Mouse (Mus musculus): ENCODE data around the gene Gria3. TPM values are rescaled to one million over a fixed set of nuclear protein-coding genes. Genes with fewer than 3 reads are reported as not detected.

Gria3 gene
- 0.26 and 0.64 TPM in 2 replicates for polyA plus RNA-seq (2012; rRNA removed)

- no peaks in the 10 kb centered on the region for H3K27me3 ChIP-seq (ENCODE audit: control insufficient read depth, insufficient read depth, low read length)
- TF ChIP-seq CTCF (IDR thresholded peaks at IDR 0.05; ENCODE audit: control insufficient read depth, insufficient read depth, insufficient replicate concordance, low read depth, low read length) (no peak), POLR2A (IDR thresholded peaks at IDR 0.05; ENCODE audit: control insufficient read depth, low read depth, low read length) (no peak)
- peaks cover 4% of the 10 kb centered on the region; the same call in 1 of the 2 replicates for H3K4me1 ChIP-seq (ENCODE audit: control insufficient read depth, insufficient read depth, low read length)
- no peak within 1 kb of the TSS for H3K27ac ChIP-seq (ENCODE audit: control insufficient read depth, insufficient read depth, low read depth, low read length)
- H3K4me3 ChIP-seq (ENCODE audit: control insufficient read depth, low read depth, low read length), result peak within 1 kb of the TSS; percentile 51
- no peaks in the 10 kb centered on the region for H3K36me3 ChIP-seq (ENCODE audit: control insufficient read depth, insufficient read depth, low read length)
These were observed at the start of gene Gria3 for GRCm38 (mm10) chrX:41400058-41400904. Gene Gria3 (plus strand): TSS chrX:41400854.

- Histone ChIP-seq H3K27me3 (ENCODE audit: control insufficient read depth, insufficient read depth, low read length) (no peaks in the 10 kb centered on the region), H3K36me3 (ENCODE audit: control insufficient read depth, insufficient read depth, low read length) (no peaks in the 10 kb centered on the region), H3K4me3 (ENCODE audit: control insufficient read depth, low read depth, low read length) (no peak overlapping the region), H3K4me1 (ENCODE audit: control insufficient read depth, insufficient read depth, low read length) (no peaks in the 10 kb centered on the region), H3K27ac (ENCODE audit: control insufficient read depth, insufficient read depth, low read depth, low read length) (no peak overlapping the region)
- no peak for TF ChIP-seq POLR2A (IDR thresholded peaks at IDR 0.05; ENCODE audit: control insufficient read depth, low read depth, low read length)
- no peak for TF ChIP-seq CTCF (IDR thresholded peaks at IDR 0.05; ENCODE audit: control insufficient read depth, insufficient read depth, insufficient replicate concordance, low read depth, low read length)
These were observed 13.6 kb upstream of the Gria3 start for GRCm38 (mm10) chrX:41387086-41387485.

DNA sequence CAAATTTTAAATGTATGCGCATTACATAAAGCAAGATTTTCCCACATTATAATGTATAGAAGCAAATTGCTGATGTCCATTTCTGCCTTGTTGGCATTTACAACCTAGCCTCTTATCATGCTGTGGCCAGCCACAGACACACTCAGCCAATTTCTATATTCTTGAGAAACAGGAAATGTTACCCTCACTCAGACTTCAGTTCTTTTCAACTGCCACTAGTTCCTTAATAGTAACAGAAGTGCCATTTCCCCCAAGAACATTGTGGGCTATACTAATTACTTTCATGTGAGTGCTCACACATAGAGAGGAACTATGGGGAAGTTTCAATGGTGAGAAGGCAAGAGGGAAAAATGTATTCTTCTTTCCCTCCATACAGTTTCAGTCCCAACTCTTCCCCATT is 11.6 kb upstream of the Gria3 start:
- Histone ChIP-seq H3K36me3 (ENCODE audit: control insufficient read depth, insufficient read depth, low read length) (no peaks in the 10 kb centered on the region), H3K4me1 (ENCODE audit: control insufficient read depth, insufficient read depth, low read length) (no peaks in the 10 kb centered on the region), H3K27me3 (ENCODE audit: control insufficient read depth, insufficient read depth, low read length) (no peaks in the 10 kb centered on the region), H3K27ac (ENCODE audit: control insufficient read depth, insufficient read depth, low read depth, low read length) (no peak overlapping the region), H3K4me3 (ENCODE audit: control insufficient read depth, low read depth, low read length) (no peak overlapping the region)
- TF ChIP-seq CTCF (IDR thresholded peaks at IDR 0.05; ENCODE audit: control insufficient read depth, insufficient read depth, insufficient replicate concordance, low read depth, low read length) (no peak), POLR2A (IDR thresholded peaks at IDR 0.05; ENCODE audit: control insufficient read depth, low read depth, low read length) (no peak)

- no peak for TF ChIP-seq CTCF (IDR thresholded peaks at IDR 0.05; ENCODE audit: control insufficient read depth, insufficient read depth, insufficient replicate concordance, low read depth, low read length)
- TF ChIP-seq POLR2A (IDR thresholded peaks at IDR 0.05; ENCODE audit: control insufficient read depth, low read depth, low read length), result no peak
- Histone ChIP-seq H3K27me3 (ENCODE audit: control insufficient read depth, insufficient read depth, low read length) (no peaks in the 10 kb centered on the region), H3K27ac (ENCODE audit: control insufficient read depth, insufficient read depth, low read depth, low read length) (no peak overlapping the region), H3K4me3 (ENCODE audit: control insufficient read depth, low read depth, low read length) (no peak overlapping the region), H3K36me3 (ENCODE audit: control insufficient read depth, insufficient read depth, low read length) (no peaks in the 10 kb centered on the region), H3K4me1 (ENCODE audit: control insufficient read depth, insufficient read depth, low read length) (peaks cover 4% of the 10 kb centered on the region; the same call in 1 of the 2 replicates)
These were observed 2.2 kb upstream of the Gria3 start for GRCm38 (mm10) chrX:41398482-41398881.

GRCm38 (mm10) chrX:41401186-41401585 is 532 bp downstream of the Gria3 start:
- H3K27ac ChIP-seq (ENCODE audit: control insufficient read depth, insufficient read depth, low read depth, low read length), result no peak overlapping the region
- peaks cover 4% of the 10 kb centered on the region; the same call in 1 of the 2 replicates for H3K4me1 ChIP-seq (ENCODE audit: control insufficient read depth, insufficient read depth, low read length)
- H3K27me3 ChIP-seq (ENCODE audit: control insufficient read depth, insufficient read depth, low read length), result no peaks in the 10 kb centered on the region
- no peak for TF ChIP-seq CTCF (IDR thresholded peaks at IDR 0.05; ENCODE audit: control insufficient read depth, insufficient read depth, insufficient replicate concordance, low read depth, low read length)
- no peak for TF ChIP-seq POLR2A (IDR thresholded peaks at IDR 0.05; ENCODE audit: control insufficient read depth, low read depth, low read length)
- H3K36me3 ChIP-seq (ENCODE audit: control insufficient read depth, insufficient read depth, low read length), result no peaks in the 10 kb centered on the region
- H3K4me3 ChIP-seq (ENCODE audit: control insufficient read depth, low read depth, low read length), result no peak overlapping the region; the same call in 1 of the 2 replicates

DNA sequence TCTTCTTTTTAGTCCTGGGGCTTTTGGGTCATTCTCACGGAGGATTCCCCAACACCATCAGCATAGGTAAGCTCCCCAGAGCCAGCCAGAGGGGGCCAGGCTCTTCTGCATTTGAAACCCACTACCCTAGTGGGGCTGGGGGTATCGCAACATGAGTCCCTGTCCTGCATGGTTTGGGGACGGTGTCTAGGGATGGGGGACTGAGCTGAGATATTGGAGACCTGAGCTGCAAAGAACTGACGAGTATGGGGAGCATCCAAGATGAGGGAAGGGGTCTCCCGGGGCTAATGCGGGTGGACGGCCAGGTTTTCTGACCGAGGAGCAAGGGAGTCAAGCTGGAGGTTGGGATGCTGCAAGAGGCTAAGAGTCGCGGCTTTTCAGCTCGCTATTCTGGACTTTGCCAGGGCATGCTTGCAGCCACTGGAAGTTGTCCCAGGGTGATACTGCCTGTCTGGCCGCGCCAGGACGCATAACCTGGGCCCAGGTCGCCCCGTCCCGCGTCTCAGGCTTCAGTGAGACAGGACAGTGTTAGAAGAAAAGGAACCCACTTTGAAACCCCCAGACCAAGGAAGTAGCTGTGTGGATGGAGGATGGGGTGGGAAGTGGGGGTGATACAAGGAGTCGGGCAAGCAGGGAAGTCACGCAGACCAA is 1.1 kb downstream of the Gria3 start:
- TF ChIP-seq POLR2A (IDR thresholded peaks at IDR 0.05; ENCODE audit: control insufficient read depth, low read depth, low read length) (no peak), CTCF (IDR thresholded peaks at IDR 0.05; ENCODE audit: control insufficient read depth, insufficient read depth, insufficient replicate concordance, low read depth, low read length) (no peak)
- H3K36me3 ChIP-seq (ENCODE audit: control insufficient read depth, insufficient read depth, low read length), result no peaks in the 10 kb centered on the region
- H3K27me3 ChIP-seq (ENCODE audit: control insufficient read depth, insufficient read depth, low read length), result no peaks in the 10 kb centered on the region
- H3K4me3 ChIP-seq (ENCODE audit: control insufficient read depth, low read depth, low read length), result peak overlapping the region; percentile 51
- 0 out of 2 replicates have a peak overlapping the region, but pooled peaks have one; percentile 29 for H3K27ac ChIP-seq (ENCODE audit: control insufficient read depth, insufficient read depth, low read depth, low read length)
- peaks cover 4% of the 10 kb centered on the region; the same call in 1 of the 2 replicates for H3K4me1 ChIP-seq (ENCODE audit: control insufficient read depth, insufficient read depth, low read length)

DNA sequence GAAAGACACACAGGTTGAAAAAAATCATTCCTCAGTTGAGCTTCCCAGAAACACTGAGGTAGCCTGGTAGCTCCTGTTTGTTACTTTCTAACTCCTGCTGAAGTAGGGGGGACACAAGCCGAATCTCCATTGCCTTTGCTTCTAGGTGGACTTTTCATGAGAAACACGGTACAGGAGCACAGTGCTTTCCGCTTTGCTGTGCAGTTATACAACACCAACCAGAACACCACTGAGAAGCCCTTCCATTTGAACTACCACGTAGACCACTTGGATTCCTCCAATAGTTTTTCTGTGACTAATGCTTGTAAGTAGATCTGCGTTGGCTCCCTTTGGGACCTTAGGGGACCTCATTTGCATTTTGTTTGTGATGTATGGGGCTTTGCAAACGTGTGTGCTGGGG is 2.0 kb downstream of the Gria3 start:
- Histone ChIP-seq H3K4me1 (ENCODE audit: control insufficient read depth, insufficient read depth, low read length) (peaks cover 4% of the 10 kb centered on the region; the same call in 1 of the 2 replicates), H3K27me3 (ENCODE audit: control insufficient read depth, insufficient read depth, low read length) (no peaks in the 10 kb centered on the region), H3K36me3 (ENCODE audit: control insufficient read depth, insufficient read depth, low read length) (no peaks in the 10 kb centered on the region), H3K4me3 (ENCODE audit: control insufficient read depth, low read depth, low read length) (no peak overlapping the region), H3K27ac (ENCODE audit: control insufficient read depth, insufficient read depth, low read depth, low read length) (no peak overlapping the region)
- TF ChIP-seq CTCF (IDR thresholded peaks at IDR 0.05; ENCODE audit: control insufficient read depth, insufficient read depth, insufficient replicate concordance, low read depth, low read length) (no peak), POLR2A (IDR thresholded peaks at IDR 0.05; ENCODE audit: control insufficient read depth, low read depth, low read length) (no peak)
